Mouse (Mus musculus) heart, adult 8-10 months (tissue): ENCODE results near the gene Skida1. TPM values are rescaled to one million over a fixed set of nuclear protein-coding genes. Genes with fewer than 3 reads are reported as not detected.

Experiments
- DNase-seq: peaks from one replicate; pipeline ENCODE4 v3.0.0; 2022; ENCODE audit warnings: low spot score
- total RNA-seq, 4 experiments: library from RNA; stranded (reverse); gene quantifications; 2 replicates each; pipeline ENCODE4 v1.2.4; 2022

Skida1 gene
- total RNA-seq, 4 experiments from 2014 or later: 2.5 to 5.9 (median 3.7) TPM

DNA sequence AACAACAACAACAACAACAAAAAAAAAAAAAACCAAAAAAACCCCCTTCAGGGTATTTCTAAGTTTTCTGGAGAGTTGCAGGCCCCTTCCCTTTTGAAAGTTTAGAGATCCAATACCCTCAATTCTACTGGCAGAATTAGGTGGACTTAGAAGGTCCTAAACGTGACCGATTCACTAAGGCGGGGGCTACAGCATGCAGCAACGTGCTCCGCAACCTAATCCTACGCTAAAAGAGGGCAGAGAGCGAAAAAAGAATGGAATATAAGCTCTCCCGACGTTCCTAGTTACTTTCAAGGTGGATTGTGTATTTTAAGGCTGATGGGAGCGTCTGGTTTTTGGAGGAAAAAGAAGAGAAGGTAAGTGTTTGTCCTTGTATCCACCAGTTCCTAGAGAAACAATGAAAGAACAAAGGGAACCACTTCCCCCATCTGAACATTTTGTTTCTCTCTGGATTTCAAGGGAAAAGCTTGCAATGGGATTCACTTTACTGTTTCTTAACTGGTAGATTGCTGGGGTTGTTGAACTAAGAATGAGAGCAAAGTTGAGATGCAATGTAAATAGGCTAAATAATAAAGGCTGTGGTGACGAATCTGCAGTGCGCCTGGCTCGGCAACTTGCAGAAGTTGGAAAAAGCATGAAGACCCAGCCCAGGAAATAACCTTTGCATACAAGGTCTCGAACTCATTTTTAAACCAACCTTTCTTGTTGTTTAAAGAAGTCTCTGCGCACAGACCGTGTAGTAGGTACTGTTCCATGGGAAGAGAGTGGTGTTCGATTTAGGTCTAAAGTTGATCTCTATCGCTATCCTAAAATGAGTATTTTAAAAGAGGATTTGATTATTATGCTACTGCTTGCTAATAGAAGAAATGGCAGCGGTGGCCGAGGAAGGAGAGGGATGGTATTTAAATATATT is 6.4 kb upstream of the Skida1 start, which contains the start of gene Mllt10:
TSS of gene Mllt10 (plus strand) at position 222 of the 913 bp plus-strand sequence.
- peak; percentile 31 for DNase-seq

DNA sequence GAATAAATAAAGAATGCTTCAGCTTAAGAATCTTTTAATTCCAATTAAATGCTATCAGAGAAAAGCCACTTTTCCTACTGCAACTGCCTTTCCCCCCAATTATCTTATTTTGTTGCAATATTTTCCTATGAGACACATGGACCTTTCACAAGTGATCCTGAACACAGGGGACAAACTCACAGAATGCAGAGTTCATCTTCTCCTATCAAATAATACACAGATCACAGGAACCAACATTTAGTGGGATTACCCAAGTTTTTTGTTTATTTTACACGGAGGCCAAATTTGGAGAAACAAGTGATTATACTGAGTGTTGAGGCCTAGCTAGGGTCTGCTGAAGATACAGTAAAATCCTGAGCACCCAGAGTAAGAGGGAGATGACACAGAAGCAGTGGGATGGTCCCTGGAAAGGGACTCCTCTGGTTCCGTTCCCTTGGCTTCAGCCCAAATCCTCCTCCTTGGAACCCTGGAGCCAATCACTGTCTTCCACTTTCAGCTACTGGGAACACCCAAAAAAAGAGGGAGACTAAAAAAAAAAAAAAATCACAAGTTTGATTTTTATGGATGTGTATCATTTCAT is 5.2 kb upstream of the Skida1 start:
- DNase-seq: peak; percentile 68

DNA sequence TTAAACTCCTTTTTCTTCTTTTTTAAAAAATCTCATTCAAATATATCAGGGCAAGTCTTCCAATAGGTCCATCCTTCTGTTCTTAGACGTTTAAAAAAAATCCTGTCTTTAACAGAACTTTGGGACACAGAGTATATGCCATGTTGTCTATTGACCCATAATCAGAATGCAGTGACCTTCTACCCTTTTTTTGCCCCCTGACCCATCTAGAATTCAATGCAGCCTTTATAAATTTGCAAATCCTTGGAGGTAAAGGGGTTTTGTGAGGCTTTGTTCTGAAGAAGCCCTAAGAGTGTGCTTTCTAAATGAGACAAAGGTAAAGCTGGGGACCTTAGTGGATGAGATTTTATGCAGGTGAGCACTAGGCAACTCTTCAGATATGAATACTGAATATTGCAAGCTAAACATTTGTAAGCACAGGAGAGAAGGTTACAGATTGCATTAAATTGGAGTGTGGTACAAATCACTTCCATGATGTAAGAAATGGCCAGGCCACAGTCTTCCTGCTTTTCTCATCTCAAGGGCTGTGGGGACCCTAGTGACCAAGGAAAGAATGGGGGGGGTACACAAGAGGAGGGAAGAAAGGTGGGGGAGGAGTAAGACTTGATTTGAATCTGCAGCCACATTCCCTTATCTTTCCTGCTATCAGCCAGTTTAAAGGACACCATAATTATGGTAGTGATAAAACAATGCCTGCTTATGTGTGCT is 4.5 kb upstream of the Skida1 start:
- DNase-seq: no peak

DNA sequence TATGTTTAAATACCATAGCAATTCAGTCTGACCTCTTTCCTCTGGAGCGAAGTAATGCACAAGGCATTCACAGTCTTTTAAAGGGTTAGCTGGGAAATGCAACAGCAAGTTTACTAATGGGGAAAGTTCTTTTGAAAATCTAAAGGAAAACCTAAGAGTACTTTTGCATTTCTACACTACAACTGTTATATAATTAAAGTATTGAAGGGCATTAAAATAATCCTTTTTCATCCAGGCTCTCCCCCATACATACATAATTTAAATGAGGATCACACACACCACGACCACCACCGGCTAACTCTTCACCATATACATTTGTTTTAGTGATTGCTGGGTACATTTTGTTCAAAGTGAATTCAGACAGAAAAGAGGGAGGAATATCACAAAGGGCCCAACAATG is 3.7 kb upstream of the Skida1 start:
- no peak for DNase-seq

DNA sequence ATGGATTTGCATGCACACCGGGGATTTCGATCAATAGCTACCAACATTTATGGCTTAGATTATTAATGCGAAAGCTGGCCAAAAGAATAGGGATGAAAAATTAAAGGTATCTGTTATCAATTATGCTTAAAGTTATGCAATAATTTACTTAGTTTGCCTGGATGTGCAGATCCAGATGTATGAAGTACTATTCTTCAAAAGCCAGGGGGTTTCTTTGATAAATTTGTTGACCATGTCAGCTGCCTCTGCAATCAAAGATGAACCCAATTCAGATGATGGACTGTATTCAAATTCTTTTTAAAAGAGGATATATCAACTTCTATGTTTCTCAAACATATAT is 3.0 kb upstream of the Skida1 start:
- no peak for DNase-seq

DNA sequence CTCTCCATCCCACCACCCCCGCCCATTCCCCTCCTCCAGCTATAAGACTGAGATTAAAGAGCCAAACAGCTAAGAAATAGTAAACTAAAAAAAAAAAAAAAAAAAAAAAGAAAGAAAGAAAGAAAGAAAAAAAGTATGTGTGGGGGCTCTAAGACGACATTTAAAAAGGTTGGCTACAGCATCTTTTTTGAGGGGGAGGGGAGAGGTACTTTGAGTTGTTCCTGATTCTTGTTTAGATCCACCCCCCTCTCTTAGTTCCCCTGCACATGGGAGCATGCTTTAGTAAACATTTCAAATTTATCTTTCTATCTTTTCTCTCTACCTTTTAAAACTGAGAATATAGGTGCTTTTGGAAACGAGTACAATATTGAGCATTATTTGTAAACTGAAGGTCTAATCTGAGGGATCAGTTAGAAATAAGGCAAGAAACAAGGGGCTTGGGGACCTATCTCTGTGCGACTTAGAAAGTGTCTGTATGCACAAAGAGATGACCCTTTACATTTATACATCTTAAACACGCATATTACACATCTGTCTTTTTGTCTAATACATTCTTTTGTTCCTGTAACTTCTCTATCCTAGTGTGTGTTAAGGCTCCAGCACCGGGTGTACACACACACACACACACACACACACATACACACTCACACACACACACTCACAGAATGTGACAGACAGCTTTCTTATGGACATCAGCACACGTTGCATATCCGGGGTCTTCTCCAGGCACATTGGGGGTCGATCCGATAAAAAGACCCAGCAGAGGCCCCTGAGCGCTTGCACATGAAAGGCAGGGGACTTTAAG is 2.4 kb upstream of the Skida1 start:
- no peak for DNase-seq

DNA sequence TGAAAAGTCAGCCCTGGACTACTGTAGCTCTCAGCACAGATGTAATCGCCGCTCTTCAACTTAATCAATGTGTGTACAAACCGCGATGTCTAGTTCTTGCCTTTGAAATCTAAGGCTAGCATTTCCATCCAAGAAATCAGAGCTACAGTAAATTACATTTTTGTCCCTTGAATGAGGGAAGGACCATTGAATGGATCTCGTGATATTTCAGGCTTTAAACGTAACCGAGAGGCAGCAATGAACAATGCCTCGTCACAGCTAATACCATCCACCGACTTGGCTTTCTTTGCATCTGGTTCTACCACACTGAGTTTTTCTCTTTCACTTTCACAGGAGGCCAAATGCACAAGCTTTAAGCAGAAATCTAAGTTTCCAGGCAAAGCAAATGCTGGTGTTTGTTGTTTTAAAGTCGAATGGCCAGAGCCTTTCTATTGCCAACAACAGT is 1.7 kb upstream of the Skida1 start:
- DNase-seq: peak; percentile 38

DNA sequence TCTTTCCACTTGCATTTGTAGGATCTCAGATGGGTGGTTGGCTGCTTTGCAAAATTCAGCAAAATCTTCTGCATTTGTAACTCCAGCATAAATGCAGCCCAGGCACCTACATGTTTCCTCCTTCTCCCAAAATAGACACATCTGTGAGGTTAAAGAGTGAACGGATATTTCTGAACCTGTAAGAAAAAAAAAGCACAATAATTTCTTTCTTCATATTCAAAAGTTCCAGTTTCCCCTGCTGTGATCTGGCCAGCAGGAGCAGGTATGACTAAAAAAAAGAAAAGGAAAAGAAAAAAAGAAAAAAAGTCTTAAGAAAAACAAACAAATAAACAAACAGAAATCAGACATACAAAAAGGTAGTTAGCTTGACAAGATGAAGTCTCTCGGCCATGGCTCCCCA is 1.2 kb upstream of the Skida1 start:
- DNase-seq: no peak

DNA sequence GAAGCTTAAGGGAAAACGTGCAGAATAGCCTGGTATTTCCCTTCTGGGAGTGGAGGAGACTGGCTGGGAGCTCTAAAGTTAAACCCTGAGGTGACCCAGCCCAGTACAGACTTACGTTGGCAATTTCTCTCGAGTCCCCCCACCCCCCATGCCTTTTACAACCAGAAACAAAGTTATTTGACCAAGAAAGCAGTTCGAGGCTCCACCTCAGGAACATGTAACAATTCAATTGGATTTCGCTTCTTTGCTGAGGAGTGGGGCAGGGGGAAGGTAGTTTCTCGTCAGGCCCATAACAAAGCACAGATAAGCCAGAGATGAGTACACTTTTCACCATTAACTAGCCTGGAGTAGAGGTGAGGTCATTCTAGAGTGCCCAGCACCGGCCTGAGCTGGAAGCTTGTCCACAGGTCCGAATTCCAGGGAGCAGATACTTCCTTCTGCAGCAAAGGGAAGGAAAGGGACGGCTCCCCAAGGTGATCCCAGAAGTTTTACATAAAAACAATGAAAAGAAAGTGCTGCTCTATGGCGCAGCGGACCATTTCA is 499 bp upstream of the Skida1 start:
- no peak for DNase-seq

DNA sequence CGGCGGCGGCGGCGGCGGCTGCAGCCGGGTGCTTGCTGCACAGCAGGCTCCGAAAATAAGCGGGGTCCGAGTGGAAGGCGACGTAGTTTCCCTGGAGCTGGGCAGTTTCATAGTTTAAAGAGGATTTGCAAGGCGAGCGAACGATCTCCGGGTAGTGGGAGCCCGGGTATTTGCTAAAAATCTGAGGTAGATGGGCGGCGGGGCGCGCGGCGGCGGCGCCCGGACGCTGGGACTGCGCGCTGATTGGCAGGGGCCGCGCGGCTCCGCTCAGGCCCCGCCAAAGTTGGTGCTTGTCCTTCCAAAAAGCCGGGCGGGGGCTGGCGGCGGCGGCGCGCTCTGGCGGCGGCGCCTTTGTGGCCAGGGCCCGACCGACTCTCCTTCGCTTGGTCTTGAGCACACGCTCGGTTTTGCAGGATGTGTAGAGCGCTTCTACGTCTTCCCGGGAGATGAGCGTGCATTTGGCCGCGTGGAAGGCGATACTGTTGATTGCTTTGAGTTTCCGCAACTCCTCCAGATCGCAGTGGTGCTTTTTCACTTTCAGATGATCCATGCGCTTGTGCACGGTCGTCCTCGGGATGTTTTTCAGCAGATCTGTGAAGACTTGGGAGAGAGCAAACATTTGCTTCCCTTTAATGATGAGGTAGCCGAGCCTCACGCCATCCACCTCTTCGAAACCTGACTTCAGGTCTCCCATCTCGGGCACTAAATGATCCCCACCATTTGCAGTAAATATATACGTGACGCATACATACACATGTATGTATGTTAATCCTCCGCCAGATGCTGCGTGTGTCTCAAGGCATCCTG is 1.0 kb downstream of the Skida1 start:
- DNase-seq: no peak

DNA sequence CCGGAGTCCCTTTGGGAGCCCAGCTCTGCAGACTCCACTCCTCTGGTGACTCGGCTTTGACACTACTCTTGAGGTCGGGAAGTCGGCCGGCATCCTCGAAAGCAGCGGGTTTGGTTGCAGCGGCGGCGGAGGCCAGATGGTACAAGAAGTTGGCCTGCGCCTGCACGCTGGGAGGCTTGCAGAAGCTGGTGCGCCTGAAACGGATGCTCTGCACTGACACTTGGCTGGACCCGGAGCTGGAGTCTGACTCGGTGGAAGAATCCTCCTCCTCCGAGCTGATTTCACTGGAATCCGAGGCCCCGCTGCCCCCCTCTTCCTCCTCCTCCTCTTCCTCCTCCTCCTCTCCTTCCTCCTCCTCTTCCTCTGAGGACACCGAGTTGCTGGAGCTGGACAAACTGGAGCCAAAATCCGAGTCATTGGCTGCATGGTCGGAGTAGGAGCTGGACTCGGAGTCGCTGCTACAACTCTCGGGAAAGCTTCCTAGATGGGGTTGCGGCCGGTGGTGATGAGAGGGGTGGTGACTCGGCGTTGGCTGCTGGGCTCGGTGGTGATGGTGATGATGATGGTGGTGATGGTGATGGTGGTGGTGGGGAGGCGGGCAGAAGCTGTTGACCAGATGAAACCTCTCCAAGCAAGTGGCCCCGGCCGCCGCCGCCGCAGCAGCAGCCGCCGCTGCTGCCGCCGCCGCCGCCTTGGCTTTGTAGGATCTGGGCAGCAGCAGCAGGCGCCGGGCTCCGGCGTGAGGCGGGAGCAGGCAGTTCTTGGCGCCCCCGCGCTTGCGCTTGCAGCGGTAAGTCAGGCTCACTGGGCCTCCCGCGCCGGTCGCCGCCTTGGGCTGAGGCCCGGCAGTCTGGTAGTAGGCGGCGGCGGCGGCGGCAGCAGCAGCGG is 1.8 kb downstream of the Skida1 start:
- peak; percentile 67 for DNase-seq

DNA sequence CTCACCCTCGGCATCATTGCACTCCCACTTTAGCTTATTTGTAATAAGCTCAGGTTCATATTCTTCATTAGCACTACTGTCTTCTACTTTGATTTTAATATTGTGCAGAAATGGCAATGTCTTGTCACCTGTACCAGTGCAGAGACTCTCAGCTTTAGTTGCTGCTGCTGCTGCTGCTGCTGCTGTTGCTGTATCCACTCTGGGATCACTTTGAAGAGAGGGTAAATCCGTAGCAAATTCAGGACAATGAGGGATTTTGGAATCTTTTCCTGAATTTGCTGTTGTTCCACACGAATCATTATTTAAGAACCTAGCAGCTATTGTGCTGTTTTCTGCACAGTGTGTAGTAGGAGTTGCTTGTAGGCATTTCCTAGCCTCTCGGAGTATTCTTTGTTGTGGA is 2.7 kb downstream of the Skida1 start:
- DNase-seq: no peak

DNA sequence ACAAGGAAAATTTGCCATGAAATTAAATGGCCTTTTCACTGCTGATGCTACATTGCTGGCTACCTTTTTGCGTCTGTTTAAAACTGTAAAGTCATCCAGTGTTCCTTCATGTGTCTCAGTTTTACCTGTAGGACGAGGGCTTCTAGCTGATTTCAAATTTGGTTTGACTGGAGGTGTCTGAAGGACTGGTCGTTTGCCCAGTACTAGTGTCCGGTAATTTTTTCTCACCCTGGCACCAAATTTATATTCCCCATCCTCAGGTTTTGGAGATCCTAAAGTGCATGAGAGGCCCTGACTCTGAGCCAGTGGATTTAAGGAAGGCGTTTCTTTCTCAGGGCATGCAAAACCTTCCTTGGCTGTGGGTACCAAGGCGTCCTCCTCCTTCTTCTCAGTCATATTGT is 3.1 kb downstream of the Skida1 start:
- DNase-seq: no peak

DNA sequence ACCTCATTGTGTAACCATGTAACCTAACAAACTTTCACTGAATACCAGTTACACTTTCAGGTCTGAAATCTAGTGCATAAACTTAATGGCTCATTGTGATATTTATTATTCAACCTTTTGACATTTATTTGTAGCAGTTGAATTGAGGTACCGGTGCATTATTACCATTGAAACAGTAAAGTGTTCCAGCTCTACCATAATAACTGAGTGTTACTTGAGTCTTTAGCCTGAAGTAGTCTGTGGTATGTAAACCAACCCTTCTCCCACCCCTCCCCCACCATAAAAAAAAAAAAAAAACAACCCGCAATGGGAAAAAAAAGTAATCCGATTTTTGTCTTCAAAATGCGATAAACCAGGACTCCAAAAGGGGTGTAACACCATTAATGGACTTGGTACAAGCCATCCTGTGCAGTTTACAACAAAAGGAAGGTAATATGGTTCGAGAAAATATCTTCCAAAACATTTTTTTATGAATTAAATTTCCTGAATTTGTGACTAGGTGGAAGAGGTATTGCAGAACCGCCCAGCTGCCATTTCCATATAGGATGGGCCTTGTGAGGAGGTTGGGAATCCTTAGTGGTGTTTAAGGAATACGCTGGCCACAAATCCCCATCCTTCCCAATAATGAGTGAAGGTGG is 3.6 kb downstream of the Skida1 start:
- DNase-seq: no peak

DNA sequence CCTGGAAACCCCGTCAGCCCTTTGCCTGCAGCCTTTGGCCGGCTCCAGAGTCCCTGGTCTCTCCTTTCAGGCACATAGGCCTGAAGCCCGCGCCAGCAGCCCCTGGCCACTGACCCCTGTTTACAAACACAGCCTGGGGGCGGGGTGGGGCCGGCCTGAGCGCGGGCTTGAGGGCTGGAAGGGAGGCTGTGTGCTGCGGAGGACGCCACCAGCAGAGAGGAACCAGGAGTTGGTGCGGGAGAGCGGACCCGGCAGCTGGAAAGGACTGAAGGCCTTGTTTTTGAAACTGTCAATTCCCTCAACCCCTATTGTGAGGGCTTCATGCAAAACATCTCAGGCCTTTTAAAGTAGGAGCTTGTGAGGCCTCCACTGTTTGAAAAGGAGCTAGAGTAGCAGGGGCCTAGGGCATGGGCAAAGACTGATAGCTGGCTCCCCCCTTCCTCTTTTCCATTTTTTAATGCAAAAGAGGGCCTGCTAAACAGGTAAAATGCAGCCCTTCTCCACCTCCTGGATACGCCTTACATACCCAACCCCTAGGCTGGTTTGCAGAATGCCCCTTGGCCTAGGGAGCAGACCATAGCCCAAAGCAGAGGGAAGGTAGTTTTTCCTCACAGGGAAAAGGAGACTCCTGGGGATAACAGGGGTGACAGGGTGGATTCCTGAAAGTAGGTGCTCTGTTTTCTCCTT is 7.5 kb downstream of the Skida1 start:
- DNase-seq: no peak

DNA sequence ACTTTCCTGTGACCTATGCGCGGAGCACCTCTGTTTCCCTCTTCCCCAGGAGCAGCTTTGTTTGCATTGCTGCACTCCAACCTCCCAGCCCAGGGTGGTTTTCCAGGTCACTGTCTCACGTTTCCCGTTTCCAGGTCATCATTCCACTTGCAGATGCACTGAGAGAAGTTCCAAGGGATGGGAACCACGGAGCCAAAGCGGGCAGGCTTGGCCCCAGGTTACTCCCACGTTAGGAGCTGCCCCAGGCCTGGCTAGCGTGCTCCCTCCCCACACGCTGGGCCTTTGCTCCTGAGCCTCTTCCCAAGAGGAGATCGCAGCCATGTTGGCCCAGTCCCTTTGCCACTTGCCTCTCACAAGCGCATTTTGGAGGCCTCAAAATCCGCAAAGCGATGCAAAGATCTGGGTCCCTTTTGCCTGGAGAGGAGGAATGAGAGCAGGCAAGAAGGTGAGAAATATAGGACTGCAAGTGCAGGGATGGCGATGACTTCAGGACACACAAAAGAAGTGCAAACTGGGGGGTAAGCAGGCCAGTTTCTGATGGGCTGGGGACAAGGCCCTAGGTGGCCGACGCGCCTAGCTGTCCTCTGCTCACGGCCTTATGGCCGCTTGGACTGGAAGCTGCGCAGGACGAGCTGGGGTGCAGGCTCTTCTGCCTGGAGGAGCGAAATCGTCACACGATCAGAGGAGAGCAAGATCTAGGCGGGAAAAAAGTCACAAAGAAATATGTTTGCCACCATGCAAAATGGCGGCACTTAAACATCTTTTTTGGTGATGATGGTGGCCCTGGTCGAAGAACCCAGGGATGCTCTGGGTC is 8.3 kb downstream of the Skida1 start:
- DNase-seq: no peak

DNA sequence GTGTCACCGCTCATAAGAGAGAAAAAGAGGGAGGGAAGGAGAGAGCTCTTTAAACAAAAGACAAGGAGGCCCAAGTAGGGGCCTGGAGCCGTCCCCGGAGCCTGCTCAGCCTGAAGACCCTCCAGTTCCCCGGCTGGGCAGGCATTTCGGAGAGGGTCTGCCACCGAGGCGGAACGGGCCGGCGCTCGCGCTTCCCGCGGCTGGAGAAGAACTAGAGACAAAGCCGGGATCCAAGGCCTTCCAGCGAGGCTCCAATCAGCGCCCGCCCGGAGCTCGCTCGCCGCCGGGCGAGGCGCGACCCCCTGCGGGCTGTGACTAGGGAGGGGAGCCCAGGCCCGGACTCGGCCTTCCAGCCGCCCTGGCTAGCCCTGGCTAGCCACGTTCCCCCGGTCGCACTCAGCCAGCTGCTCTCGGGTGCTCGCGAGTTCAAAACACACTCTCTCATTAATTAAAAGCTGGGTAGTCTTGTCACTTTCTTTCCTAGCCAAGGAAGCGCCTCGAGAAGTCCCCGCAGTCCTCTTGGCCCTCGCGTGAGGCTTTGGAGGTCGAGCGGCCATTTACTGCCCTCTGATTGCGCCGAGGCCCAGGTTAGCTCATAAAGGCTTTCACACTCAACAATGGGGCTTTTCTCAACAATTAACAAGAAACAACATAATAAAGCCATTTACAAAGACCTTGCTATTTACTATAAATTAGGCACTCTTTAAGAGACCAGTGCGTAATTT is 9.1 kb downstream of the Skida1 start:
- DNase-seq: no peak
